Mouse (Mus musculus) layer of hippocampus, adult 9-10 months (tissue): ENCODE results near the gene Daam1.

ENCODE experiments used
- DNase-seq: peaks from one replicate; pipeline ENCODE4 v3.0.0; 2022; ENCODE audit warnings: low spot score

Daam1 gene

GRCm38 (mm10) chr12:71863846-71864543, 33.1 kb downstream of the Daam1 start:
- no peak for DNase-seq

GRCm38 (mm10) chr12:71864544-71864897, 33.6 kb downstream of the Daam1 start:
- no peak for DNase-seq

- DNase-seq = no peak
Measured at GRCm38 (mm10) chr12:71865937-71866336, 35.1 kb downstream of the Daam1 start.

GRCm38 (mm10) chr12:71867345-71868240, 36.7 kb downstream of the Daam1 start:
- DNase-seq = no peak

DNA sequence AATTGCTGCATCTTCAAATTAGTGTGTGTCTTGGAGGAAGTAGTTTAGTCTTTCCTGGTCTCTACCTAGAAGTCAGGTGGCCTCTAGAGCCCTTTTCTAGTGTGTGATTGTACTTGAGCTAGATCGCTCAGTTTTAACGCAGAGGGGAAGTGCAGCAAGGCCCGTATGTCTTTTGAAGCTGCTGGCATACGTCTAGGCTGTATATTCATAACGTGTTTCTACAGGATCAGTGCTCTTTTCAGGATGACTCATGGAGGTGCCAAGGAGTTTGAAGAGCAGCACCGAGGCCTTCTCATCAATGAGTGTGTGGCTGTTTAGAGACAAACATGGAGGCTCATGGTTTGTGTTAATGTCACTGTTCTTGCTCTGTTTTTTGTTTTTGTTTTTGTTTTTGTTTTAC, 39.8 kb downstream of the Daam1 start:
- no peak for DNase-seq

GRCm38 (mm10) chr12:71872330-71872729, 41.5 kb downstream of the Daam1 start:
- DNase-seq = no peak

DNA sequence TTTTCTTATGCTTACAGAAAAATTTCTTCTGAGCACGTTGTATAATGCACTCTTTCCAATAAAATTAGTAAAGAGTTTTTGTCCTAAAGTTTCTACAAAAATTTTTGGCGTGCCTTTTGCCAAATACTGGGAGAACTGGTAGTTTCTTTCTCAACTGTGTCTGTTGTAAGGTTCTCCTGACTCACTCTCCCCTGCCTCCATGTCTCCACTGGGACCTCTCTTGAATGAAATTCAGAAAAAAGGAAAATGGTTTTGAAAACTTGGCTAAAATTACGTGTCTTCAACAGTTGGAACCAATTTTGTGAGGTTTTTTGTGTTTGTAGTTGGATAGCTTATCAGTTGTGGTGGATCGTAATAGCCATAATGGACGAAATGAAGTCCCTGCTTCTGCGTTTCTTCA, 43.7 kb downstream of the Daam1 start:
- no peak for DNase-seq

GRCm38 (mm10) chr12:71874984-71875383, 44.1 kb downstream of the Daam1 start:
- DNase-seq = no peak

DNA sequence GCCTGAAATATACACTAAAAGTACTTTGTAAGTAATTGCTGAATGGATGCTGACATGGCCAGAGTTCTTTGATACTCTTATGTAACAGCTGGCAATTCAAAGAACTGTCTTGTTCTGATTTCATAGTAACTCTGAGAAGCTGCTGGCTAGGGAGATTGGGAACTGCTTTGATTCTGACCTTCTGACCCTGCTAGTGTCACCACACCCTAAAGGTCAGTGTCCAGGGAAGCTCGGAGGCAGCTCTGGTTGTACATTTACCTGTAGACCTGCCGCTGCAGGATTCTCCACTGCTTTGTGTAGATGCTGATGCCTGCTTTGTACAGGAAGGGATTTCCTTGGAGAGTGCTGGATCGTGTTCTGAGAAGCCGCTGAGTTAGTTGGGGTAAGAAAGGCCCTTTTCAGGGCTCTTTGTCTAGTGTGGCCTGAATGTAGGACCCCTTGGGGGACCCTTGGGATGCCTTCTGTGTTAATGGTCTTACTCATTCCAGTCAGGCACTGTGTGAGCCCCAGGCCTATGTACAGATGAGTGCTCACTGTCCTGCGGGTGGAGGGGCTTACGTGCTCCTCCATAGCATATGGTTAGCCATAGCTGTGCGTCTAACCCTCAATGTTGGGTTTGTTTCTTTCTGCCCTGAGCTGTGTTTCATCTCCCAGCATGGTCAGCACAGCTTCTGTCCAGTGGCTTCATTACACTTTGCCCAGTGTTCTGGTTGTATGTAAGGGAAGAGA, 45.0 kb downstream of the Daam1 start:
- DNase-seq = no peak

GRCm38 (mm10) chr12:71880987-71881386, 50.1 kb downstream of the Daam1 start:
- no peak for DNase-seq

- DNase-seq = no peak
Measured at GRCm38 (mm10) chr12:71881477-71881876, 50.6 kb downstream of the Daam1 start.

DNA sequence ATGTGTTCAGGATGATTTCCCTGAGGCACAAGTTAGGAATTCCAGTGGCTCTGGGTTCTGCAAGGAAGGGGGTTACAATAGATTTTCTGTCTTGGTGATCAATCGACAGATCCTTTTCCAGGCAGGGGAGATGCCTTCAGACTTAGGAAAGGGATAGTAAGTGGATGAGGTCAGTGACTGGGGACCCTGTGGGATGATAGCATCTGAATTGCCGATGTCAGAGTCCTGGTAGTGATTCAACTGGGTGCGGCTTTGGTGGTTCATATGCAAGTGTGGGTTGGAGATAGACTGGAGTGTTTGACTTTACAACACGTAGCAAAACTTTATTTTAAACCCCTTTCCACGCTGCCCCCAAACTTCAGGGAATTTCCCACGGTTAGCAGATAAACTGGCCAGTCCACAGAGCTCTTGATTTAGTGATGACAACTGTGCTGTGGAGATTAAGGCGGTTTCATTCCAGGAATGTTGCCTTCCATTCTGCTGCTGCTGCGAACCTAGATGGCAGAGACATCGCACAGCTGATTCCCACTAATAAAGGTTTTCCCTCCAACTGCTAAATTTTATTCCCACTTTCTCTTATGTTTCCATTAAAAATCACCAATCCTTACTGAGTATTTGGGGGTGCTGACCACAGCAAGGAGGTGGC, 52.3 kb downstream of the Daam1 start:
- DNase-seq = no peak

DNA sequence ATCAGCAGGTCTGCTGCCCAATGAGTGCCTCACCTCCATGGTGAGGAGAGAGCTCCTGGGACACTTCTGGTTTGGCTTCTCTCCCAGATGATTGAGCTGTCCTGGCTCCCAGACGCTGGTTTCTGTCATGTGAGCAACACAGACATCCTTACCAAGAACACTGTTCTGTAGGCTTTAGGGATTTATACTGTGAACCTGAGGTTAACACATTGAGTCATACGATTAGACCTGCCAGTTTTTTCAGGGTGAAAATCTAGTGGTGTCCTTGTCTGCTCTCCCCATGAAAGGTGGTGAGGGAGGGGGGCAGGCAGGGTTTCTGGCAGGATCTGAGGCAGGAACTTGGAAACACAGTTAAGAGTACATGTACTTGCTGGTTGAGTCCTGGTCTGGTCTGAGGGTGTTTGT, 54.3 kb downstream of the Daam1 start:
- no peak for DNase-seq

DNA sequence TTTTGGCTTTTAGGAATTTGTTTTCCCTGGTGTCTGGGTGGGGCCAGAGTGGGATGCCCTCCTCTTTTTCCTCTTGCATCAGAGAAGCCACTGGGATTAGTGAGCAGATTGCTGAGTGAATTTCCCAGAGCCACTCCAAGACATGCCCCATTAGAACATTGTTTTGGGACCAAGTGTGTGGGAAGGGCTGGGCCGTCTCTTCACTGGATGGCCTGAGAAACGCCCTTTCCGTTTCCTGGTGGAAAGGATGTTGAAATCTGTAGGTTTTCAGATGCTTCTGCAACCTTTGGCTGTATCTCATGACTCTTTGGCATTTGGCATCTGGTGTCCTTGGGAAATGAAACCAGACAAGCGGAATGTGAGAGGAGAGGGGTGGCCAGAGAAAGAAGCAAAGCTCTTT, 54.8 kb downstream of the Daam1 start:
- no peak for DNase-seq

DNA sequence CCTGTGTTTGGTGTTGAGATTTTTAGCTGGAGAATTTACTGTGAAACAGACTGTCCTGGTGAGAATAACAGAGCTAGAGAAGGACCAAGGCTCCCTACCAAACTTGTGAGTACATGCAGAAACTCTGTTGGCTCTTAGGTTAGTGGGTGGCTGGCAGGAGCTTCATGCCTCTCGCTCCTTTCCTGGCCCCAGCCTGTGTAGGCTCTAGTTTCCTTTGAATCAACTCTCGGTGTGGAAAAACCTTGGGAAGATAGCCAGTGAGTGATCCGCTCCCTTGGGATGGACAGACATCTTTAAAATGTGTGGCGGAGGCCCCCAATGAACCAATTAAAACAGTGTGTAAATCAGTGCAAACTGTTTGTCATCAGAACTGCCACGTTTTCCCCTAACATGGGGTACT, 55.5 kb downstream of the Daam1 start:
- DNase-seq = no peak

DNA sequence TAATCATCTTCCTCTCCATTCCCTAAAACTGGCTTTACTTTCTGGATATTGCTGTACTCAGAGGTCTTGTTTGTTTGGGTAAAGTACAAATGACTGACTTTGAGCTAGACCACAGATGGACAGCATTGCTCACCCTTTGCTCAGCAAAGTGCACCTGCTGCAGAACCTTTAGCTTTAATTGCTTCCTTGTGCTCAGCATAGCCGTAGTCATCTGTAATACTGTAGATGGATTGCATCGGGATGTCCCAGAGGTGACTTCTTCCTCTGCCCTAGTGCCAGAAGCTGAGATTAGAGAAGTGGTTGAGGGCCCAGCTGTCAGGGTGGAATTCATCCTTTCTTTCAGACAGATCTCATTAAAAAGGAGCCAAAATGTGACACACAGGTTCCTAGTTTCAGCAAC, 56.1 kb downstream of the Daam1 start:
- DNase-seq = no peak

GRCm38 (mm10) chr12:71888370-71888769, 57.5 kb downstream of the Daam1 start:
- no peak for DNase-seq

DNA sequence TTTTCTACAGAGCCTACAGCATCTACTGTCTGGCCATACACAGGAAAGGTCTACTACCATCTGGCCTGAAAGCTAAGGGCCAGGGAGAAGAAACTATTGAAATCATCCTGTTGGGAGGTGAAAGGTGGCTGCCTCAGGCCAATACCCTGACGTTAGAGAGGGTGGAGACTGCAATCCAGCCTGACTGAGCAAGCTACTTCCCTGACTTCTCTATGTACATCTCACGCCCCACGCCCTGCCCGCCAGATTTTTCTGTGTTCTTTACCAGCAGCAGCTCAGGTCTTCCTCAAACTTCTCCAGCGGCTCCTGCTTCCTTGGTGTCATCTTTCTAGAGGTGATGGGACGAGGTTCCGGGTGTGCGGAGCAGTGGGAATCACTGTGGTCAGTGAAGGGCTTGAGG, 58.4 kb downstream of the Daam1 start:
- no peak for DNase-seq

- no peak for DNase-seq
Measured at GRCm38 (mm10) chr12:71890282-71890681, 59.4 kb downstream of the Daam1 start.

- no peak for DNase-seq
Measured at GRCm38 (mm10) chr12:71891729-71892355, 61.0 kb downstream of the Daam1 start.

DNA sequence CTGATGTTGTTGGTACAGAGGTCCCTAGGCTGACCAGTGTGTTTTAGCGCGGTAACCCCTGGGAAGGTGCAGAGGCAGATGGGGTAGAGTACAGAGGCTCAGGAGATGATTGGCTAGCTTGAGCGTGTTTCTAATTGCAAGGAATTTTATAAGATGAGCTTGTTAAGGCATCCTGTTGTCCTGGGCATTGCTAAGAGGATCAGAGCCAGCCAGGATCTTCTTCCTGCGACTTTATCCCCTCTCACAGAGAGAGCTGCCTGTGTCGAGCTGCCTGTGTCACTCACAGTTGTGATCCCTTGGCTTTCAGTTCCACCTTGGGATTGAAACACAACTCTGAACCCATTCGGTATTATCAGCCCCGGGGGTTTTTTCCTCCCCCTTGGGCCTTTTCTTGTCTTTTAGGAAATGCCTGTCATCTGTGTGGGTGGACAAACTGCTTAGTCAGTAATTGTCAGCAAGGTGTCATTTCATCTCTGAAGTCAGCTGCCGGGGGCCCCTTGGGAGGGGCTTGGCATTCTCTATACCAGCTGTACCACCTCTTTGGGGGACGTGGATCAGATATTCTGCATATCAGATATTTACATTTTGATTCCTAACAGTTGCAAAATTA, 62.2 kb downstream of the Daam1 start:
- DNase-seq = no peak
